Mouse (Mus musculus) heart, postnatal 4 days (tissue): ENCODE data around the gene Scaf1. TPM values are rescaled to one million over a fixed set of nuclear protein-coding genes. Genes with fewer than 3 reads are reported as not detected.

Experiments
- DNase-seq: peaks from one replicate; pipeline ENCODE4 v3.0.0; 2021
- total RNA-seq, 2 experiments: library from RNA; stranded (reverse); gene quantifications; 2 replicates each; pipeline ENCODE4 v1.2.3; 2021

Gene Scaf1
- total RNA-seq = 10 to 100 TPM; 78.5 to 80.3 TPM

DNA sequence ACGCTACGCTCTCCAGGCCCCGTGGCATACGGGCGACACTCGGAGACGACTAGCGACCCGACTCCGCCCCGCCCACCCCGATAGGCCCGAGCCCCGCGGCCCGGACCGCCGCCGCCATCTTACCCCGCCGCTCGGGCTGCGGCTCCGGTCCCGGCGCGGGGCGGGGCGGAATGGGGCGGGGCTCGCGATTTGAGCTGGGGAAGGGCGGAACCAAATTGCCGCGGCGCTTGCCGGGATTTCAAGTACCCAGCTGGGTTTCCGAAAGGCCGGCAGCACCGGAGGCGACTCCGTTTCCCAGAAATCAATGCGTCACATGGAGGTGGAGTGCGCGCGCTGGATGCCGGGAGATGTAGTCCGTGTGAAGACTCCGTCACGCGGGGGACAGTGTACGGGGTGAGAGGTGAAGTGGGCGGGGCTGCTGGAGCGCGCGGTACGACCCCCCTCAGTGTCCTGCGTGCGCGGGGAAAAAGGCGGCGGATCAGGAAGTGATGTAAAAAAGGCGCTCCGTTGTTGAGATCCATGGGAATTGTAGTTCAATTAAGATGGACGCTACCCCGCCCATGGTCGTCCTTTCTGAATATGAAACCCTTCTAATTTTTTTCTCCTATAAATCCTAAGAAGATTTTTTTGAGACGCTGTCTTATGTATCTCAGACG lies at the start of gene Scaf1:
Scaf1 (minus strand) TSS at position 407 of the 656 bp plus-strand sequence.
- peak; percentile 99 for DNase-seq

DNA sequence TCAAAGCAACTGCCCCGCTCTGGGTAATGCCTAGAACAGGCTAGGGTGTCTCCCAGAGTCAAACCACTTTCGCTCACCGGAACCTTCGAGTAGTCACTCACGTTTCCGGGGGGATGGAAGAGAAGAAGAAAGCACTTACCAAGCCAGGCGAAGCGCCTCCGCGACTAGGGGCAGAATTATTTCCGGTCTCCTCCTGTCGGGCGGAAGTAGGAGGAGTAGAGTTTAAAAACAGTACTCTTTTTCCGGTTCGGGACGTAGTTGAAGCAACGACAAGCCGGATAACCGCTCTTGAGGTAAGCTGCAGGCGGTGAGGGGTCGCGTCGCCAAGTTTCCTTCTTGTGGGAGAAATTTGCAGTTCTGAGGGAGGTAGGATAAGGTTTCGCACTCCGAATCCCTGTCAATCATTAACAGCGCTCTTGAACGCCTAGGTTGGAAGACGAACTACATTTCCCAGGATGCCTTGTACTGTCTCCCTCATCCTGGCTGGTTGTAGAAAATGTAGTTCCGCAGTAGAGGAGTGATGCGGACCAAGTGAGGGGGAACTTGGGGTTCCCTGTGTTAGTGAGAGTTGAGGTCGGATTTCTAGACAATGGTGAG lies 46.2 kb upstream of the Scaf1 start, which contains the start of the genes Nosip and Prrg2:
Nosip (plus strand) TSS at position 191 of the 597 bp plus-strand sequence.
Prrg2 (minus strand) TSS at position 439 of the 597 bp plus-strand sequence.
- DNase-seq = peak; percentile 96

DNA sequence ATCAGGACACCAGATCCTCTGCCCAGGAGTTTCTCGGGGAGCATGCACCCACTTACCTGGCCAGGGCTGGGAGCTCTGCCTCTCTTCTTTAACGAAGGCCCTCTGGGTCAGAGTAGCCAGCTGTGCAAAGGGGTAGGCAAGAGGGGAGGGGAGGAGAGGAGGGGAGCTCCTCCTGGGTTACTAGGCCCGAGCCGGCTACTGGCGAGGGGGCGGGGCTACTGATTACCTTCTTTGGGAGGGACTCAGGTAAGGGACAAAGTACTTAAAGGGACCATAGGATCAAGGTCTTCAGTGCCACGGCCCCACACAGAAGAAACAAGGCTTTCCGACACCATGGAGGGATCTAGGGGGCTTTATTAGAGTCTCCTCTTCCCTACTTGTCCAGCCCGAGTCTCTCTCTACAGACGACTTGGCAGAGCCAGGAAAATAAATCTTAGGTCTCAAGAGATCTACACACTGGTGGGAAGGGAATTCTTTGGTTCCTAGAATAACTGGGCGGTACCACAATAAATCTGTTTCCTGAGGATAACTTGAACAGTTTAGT lies 45.4 kb upstream of the Scaf1 start:
- DNase-seq = peak; percentile 37

DNA sequence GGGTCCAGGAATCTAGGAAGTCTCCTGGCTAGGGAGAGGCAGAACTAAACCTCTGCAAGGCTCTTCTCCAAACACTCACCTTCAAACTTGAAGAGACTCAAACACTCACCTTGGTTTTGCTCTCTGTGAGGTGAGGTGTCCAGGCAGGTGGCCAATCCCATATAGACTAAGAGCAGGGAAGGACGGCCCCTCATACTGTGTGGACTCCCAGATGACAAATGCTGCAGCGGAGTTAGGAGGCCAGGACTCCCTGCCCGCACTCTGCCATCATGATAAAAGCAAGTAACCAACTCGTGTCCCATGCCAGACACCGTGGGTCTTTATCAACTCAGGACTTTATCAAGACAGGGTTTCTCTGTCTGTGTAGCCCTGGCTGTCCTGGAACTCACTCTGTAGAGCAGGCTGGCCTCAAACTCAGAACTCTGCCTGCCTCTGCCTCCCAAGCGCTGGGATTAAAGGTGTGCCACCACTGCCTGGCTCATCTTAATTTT lies 44.5 kb upstream of the Scaf1 start:
- DNase-seq = no peak

DNA sequence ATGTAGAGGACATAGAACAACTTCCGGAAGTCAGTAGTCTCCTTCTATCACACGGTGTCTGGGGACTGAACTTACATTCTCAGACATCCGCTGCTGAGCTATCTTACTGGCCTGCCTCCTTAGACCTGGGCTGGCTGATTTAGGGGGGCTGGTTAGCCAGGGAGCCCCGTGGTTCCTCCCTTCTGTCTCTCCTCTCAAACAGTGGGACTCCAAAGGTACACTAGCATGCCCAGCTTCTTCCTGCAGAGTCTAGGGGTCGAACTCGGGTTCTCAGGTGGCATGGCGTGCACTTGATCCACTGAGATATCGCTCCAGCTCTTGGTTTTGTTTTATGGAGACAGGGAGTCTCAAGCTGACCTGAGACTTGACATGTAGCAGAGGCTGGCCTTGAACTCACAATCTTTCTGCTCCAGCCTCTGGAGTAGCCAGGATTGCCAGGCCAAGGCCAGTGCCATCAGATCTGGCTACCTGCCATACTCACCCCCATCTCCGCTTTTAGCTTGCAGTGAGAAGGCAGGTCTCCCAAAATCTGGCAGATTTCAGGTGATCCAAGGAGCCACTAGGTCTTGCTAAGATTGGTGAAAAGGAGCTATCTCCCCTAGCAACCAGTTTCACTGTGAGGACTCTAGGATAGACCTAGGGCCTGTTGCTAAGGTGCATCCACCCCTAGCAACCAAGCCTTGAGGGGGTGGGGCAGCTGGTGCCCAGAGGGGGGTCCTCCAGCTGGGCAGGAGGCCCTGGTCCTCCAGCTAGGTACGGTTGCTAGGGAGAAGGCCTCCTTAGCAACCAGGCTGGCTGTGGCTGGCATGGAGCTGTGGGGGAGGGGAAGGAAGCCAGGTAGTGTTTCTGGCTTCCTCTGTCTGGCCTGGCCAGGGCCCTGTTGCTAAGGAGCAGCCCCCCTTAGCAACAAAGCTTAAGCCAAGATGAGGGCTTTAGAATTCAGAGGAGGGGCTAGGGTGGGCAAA lies 42.7 kb upstream of the Scaf1 start:
- no peak for DNase-seq

DNA sequence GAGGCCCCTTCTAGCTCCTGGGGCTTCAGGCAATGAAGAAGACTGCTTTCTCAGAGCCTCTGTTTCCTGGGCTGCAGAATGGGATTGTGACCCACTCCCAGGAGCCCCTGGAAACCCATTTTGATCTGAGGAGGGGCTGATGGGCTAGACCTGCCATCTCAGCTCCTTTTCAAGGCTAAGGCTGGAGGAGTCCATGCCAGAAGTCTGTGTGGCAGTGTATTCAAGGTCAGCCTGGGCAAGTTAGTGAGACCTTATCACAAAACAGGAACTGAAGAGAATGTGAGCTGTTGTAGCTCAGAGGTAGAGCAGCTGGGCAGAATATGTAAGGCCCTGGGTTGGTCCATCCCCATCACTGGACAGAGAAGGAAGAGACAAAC lies 40.8 kb upstream of the Scaf1 start:
- DNase-seq = no peak

DNA sequence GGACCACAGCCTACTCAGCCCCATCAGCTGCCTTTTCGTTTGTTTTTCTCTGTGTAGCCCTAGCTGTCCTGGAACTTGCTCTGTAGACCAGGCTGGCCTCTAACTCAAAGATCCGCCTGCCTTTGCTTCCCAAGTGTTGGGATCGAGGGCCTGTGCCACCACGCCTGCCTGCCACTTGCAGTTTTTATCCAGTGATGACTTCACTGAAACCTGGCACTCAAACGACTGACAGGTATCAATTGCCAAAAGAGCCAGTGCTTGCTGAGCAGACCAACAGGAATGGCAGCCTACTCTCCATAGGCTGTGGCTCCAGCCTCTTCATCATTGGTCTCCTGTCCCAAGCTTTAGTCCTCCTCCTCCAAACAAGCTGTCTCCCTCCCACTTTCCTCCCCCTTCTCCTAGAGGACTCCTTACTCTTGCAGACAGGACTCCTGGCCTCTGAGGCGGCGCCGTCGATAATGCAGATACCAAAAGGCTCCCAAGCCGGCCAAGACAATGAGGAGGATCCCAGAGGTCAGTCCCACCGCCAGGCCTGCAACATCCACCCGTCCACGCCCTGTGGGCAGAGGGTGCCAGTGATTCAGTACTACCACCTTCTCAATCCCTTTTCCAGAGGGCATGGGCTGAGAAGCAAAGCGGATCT lies 40.3 kb upstream of the Scaf1 start:
- DNase-seq = no peak

DNA sequence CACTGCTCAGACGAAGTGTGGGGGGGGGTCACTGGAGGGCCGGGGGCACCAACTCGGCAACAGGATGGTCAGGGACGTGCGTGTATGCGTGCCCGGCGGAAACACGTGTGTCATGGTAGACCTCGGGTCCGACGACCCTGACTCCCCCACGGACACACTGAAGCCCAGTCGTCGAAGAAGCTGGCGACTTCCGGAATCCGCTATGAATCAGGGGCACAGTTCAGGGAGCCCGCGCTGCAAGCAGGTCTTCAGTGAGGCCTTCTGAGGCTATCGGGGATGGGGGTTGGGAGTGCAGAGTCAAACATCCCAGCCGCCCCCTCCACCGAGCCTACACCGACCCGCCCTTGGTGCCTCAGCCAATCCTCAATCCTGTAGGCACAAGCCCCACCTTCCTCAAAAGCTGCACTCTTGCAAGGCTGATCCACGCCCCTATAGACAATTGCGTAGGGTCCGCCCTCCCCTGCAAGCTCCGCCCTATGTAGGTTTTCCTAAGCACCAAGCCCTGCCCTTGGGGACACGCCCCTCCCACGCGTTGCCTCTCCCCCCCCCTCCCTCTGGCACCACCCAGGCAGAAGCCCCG lies 37.9 kb upstream of the Scaf1 start:
- DNase-seq = peak; percentile 94

DNA sequence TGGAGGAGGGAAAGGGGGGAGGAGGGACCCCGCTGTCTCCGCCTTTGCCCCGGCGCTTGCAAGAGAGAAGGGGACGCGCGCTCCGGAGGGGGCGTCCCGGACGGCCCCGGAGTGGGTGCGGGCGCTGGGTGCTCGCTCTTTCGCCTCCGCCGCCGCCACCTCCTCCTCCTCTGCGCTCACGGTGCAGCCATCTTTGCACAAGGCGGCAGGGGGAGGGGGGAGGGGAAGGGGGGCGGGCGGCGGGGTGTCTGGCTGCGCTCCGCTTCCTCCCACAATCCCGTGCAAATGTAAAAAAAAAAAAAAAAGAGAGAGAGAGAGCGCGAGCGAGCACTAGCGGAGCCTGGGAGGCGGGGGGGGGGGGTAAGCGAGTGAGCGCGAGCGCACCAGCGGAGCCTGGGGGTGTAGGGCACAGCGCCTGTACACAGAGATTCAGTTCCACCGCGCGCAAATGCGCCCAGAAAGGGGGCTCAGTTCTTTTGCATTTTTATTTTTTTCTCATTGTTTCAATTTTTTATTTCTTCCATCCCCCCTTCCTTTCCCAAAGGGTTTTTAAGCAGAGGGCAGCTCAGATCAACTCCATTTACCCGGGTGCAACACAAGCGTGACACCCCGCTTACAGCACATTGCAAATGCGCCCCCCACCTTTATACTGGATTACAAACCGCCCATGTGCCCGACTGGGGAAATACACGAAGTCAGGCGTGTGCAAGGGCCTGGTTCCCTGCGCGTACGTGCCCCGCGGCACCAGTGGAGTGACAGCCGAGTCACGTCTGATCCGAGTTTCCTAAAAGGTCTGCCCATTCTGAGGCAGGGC lies 37.2 kb upstream of the Scaf1 start:
- peak; percentile 74 for DNase-seq

DNA sequence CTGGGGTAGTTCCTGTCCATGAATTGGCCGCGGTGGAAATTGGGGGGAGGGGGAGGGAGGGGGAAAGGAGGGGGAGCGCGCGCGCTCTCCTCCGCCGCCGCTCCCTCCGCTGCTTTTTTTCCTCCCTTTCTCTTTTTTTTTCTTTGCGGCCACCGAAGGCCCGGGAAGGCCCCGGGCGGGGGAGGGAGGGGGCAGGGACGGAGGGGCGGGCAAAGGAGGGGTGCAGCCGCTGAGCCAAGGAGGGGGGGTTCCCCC lies 36.6 kb upstream of the Scaf1 start, which contains the start of gene Prr12:
Prr12 (minus strand) TSS at position 20 of the 255 bp plus-strand sequence.
- DNase-seq = no peak

DNA sequence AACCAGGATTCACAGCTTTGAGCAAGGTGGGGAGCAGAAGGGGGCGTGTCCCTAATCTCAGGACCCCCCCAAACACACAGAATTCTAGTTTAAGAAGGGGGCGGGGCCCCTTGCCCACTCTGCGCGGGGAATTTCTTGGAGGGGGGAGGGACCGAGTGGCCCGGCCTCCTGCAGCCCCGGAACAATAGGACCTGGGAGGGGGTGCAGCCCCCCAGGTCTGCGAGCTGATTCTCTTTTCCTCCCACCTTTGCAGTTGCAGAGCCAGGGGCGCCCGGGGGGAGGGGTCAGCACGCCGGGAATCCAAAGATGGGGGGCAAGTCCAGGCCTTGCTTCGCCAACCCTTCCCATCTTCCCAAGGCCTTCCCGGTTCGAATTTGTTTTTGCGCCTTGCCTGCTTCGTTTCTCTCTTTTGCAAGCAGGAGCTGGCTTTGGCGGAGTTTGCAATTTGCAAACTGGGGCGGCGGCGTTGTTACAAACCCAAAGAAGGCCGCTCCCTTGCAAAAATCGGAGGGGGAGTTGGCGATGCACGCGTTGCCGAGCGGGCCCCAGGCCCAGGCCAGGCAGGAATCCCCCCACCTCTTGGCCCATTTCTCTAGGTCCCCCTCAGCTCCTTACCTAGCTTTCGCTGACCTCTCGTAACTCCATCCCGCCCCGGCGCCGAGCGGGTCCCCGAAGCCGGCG lies 36.2 kb upstream of the Scaf1 start:
- DNase-seq = peak; percentile 54

DNA sequence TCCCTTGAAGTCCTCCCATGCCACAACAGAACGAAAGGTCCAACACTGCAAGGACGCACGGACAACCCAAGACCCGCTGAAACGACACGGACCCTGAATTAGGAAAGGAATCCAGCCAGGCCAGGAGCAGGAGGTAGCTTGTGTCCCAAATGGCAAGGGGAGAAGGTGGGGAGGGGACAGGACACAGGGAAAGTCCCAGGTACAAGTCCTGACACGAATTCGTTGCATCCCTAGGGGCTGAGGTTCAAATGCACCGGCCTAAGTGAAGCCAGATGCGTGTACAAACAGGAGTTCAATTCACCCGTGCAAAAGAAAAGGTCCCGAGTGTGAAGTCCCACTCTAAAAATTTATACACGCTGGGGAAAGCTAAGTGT lies 35.4 kb upstream of the Scaf1 start:
- DNase-seq = no peak

DNA sequence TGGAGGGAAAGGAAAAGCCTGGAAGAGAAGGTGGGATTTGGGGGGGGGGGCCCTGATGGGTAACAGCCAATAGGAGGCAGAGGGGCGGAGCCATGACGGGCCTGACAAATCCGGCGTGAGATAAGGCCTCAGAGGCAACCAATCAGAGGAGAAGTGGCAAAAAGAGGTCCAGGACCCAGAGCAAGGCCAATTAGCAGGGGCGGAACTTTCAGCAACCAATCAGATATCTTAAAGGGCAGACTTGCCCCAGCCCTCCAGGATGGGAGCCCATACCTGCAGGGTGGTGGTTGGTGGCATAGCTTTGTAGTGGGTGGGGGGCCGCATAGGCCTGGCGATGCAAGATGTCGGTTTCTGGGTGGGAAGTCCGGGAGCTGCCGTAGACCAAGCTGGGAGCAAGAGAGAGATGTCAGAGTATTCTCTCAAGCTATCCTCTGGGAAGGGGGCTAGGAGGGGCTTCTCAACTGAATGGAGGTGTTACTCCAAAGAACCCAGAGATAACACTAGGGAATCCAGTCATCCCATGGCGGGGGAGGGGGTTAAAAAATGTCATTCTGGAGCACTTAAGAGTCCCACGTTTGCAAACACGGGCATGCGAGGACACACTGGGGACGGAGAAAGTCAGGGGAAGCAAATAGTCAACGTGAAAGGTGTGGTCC lies 34.9 kb upstream of the Scaf1 start:
- DNase-seq = peak; percentile 82

DNA sequence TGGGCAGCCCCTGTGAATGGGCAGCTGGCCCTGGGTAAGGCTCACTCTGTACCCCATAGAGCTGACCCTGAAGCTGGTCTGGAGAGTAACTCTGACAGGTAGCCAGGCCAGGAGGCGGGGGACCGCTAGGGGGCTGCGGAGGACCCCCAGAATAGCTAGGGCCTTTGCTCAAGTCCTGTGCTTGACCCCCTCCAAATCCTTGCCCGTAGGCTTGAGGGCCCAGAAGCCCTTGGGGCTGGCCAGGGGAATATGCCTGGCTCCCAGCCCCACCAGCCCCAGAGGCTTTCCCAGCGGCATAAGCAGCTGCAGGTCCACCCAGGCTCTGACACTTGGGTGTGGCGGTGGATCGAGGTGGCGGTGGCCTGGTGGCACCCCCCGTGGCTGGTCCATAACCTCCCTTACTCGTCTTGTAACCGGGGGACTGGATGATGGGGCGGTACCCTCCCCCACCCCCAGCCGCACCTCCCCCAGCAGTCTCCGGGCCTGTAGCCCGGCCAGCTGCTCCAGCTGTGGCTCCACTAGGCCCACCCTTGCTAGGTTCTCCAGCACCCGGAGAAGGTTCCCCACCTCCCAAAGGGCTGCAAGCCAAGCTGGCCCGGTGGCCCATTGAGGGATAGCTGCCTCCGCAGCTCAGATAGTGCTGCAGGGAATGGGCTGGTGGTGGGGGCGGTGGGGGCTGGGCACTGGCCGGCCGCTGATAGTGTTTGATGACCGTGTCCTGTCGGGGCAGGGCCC lies 32.9 kb upstream of the Scaf1 start:
- DNase-seq = no peak

DNA sequence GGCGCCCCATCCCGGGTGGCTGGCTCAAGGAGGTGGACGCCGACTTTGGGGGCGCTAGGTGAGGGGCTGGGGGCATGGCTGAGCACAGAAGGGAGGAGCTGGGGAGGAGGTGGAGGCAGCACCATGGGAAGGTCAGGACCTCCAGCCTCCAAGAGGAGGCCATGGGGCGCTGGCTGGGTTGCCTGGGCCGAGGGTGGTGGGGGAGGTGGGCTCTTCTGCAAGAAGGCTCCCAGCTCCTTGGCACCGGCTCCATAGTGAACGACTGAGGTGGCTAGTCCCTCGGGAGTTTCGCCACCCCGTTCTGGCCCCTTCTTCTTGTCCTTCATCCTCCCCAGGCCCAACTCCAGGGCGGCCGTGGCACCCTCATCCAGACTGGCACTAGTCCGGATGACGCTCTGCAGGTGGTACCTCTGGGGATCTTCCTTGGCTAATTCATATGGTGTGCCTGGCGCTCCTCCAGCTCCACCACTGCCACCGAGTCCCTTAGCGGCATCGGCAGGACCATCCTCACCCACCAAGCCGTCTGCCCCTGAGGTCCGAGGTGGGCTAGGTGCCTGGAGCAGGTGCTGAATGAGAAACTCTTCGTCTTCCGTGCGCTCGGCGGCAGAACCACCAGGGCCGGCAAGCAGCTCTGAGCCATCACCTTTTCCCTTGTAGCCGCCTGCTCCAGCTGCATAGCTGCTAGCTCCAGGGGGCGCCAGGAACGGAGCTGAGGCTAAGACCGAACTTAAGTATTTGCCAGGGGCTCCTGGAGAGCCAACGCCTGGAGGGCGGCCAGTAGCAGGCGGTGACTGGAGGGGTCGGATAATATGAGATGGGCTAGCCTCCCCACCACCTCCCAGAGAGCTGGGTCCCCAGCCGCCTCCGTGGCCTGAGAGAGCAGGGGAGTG lies 32.1 kb upstream of the Scaf1 start:
- no peak for DNase-seq

DNA sequence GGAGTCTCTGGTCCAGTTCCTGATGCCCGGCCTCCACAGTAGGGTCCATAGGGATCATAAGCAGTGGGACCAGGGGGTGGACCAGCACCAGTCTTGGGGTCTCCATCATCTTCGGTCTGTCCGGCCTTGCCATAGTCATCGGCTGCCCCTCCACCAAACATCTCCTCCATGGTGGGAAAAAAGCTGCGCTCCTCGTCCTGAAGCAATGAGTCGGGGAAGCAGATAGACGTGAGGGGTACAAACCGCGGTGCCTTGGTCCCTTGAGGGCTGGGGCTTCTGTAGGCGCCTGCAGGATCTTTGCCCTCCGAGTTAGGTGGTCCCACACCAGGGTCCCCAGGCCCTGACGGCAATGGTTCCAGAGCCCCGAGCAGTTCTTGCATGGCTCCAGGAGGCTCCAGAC lies 31.3 kb upstream of the Scaf1 start:
- DNase-seq = no peak

DNA sequence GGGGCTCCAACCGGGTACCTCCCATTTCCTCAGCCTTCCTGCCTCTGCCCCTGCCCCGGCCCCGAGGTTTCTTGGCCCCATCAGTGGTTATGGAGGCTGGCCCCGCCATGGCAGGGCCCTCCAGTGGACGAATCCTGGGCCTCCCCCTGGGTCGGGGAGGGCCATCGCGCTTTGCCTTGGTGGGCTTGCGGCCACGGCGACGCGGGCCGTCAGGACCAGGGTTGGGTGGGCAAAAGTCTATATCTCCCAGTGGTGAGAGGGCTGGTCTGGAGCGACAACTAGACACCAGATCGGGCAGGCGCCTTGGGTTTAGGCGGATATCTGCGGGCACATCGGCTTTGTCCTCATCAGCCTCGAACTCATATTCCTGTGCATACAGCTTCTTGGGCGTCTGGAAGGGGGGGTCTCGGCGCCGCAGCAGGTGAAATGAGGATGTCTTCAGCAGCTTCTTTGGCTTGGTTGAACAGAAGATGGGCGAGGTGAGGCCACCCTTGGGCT lies 30.7 kb upstream of the Scaf1 start:
- DNase-seq = no peak

DNA sequence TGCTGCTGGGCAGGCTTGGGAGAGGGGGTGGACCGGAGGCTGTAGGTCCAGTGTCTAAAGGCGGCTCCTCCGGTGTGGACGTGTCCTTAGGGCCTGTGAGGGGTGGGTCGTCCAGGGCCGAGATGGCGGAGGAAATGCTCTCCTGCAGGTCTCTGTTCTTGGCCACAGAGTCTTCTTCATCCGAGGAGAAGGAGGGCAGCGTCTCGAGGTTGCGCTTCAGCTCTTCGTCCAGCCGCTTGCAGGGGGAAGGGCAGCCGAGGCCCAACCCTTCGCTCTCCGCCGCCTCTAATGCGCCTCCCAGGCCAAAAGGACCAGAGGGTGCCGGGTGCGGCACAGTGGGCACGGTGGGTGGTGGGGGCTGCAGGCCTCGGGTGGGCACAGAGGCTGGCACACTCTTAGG lies 29.6 kb upstream of the Scaf1 start:
- DNase-seq = no peak
